Mouse (Mus musculus): Measurements from ENCODE around the gene Etfbkmt. TPM values are rescaled to one million over a fixed set of nuclear protein-coding genes. Genes with fewer than 3 reads are reported as not detected.
"Not testable (repeated sequence)": the region's sequence is repeated elsewhere in the genome, so short reads cannot be mapped to it uniquely, and the experiment has no call there.

Etfbkmt gene
- total RNA-seq, 1 experiment = 6.8 TPM

DNA sequence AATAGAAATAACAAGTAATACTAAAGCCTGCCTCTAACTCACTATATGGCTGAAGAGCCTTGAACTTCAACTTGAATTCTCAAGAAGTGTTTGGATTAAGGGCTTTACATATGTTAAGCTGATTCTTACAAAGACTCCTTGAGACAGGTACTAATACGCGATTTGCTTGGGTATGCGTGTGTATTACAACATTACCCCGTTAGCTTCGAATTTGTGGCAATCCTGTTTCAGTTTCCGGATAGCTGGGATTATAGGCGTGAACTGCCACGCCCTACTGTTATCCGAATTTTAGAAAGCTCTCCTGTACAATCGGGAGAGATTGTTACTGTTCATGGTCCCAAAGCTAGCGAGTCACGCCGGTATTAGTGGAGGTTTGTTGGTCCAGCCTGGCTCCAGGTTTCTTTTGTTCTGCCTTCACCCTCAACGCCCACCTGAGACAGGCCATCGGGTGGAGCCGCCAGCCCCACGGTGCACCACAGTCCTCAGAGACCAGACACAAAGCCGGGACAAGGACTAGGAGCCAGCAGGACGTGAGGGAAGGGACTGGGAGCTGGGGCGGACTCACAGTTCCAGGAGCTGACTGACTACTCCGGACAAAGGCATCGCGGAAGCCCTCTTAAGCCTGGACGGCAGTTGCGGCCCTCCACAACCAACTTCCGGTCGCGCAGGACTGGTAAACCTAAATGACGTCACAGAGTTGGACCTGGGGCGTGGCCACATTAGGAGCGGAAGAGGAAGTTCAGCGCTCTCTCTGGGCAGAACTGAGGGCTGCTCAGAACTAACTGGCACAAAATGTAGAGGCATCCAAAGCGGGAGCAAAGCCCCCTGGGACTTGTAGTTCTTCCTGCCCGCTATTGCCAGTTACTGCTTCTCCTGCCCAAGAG lies 48.6 kb downstream of the Etfbkmt start, which contains the start of gene Amn1:
Gene Amn1 (minus strand): TSS at position 672 of the 884 bp plus-strand sequence.
- H3K9ac ChIP-seq (ENCODE audit: insufficient read depth, low read depth, low read length, poor library complexity, severe bottlenecking) = peak within 1 kb of the TSS; percentile 95
- TF ChIP-seq MAFK (IDR thresholded peaks at IDR 0.05; ENCODE audit: insufficient read depth, low read depth, low read length) (no peak), HCFC1 (IDR thresholded peaks at IDR 0.05; ENCODE audit: borderline replicate concordance, insufficient read depth, low read length) (peak; percentile 98), ZNF384 (IDR thresholded peaks at IDR 0.05; ENCODE audit: low read depth, low read length) (no peak)

DNA sequence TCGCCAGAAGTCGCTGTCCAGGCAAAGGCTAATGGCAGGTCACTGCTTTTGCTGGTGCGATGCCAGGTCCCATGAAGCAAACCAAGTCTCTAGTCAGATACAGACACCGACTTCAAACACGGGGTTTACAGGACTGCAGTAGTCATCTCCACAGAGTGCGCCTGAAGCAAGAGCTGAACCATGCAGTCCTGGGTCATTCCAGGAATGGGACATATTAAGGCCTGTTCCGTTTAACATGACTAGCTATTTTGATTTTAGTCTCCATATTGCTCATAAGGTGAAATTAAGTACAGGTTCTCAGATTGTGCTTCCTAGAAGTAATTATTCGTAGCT lies 49.2 kb downstream of the Etfbkmt start:
- no peak for DNase-seq (ENCODE audit: low read depth, low spot score)
- Histone ChIP-seq H3K9ac (ENCODE audit: insufficient read depth, low read depth, low read length, poor library complexity, severe bottlenecking) (peak overlapping the region; percentile 52; the same call in 1 of the 2 replicates), H3K4me3 (ENCODE audit: insufficient read depth in 1 of 2, low read depth in 1 of 2, low read length in 2 of 2, poor library complexity in 1 of 2, severe bottlenecking in 1 of 2) (peak overlapping the region; percentile 39 to 75), H3K4me1 (ENCODE audit: control insufficient read depth in 2 of 2, insufficient read depth in 2 of 2, low read length in 2 of 2, poor library complexity in 1 of 2) (peaks cover 3% of the 10 kb centered on the region in 2 experiments; a peak in 1 of 4 replicates), H3K36me3 (ENCODE audit: control insufficient read depth, insufficient read depth, low read length, poor library complexity, severe bottlenecking) (no peaks in the 10 kb centered on the region; the same call in 1 of the 2 replicates), H3K27ac (ENCODE audit: insufficient read depth, low read depth, low read length, poor library complexity, severe bottlenecking) (no peak overlapping the region), H3K9me3 (ENCODE audit: control insufficient read depth, insufficient read depth, low read depth, low read length) (peaks cover 5% of the 10 kb centered on the region; the same call in 1 of the 2 replicates)
- TF ChIP-seq HCFC1 (IDR thresholded peaks at IDR 0.05; ENCODE audit: borderline replicate concordance, insufficient read depth, low read length) (no peak), ZNF384 (IDR thresholded peaks at IDR 0.05; ENCODE audit: low read depth, low read length) (no peak), ZC3H11A (IDR thresholded peaks at IDR 0.05; ENCODE audit: borderline replicate concordance, low read depth, low read length) (no peak), CHD2 (IDR thresholded peaks at IDR 0.05; ENCODE audit: low read depth, low read length) (no peak), MAFK (IDR thresholded peaks at IDR 0.05; ENCODE audit: insufficient read depth, low read depth, low read length) (no peak)
- in situ Hi-C loops (cut with MboI; ENCODE audit: low sequenced_read_pairs in 2 of 2, unreplicated experiment in 2 of 2) = no loop called here

More for the DNA sequence above, 48.6 kb downstream of the Etfbkmt start, which contains the start of gene Amn1:
- H3K9me3 ChIP-seq (ENCODE audit: control insufficient read depth, insufficient read depth, low read depth, low read length) = peaks cover 5% of the 10 kb centered on the region; the same call in 1 of the 2 replicates
- in situ Hi-C loops (cut with MboI; ENCODE audit: low sequenced_read_pairs in 2 of 2, unreplicated experiment in 2 of 2) = no loop called here
- DNase-seq (ENCODE audit: low read depth, low spot score) = peak; percentile 97
- peak within 1 kb of the TSS; percentile 75 to 94 for H3K4me3 ChIP-seq (ENCODE audit: insufficient read depth in 1 of 2, low read depth in 1 of 2, low read length in 2 of 2, poor library complexity in 1 of 2, severe bottlenecking in 1 of 2)
- peaks cover 3% of the 10 kb centered on the region in 2 experiments; a peak in 1 of 4 replicates for H3K4me1 ChIP-seq (ENCODE audit: control insufficient read depth in 2 of 2, insufficient read depth in 2 of 2, low read length in 2 of 2, poor library complexity in 1 of 2)
- peak within 1 kb of the TSS; percentile 75; the same call in 1 of the 2 replicates for H3K27ac ChIP-seq (ENCODE audit: insufficient read depth, low read depth, low read length, poor library complexity, severe bottlenecking)
- no peaks in the 10 kb centered on the region; the same call in none of the 2 replicates for H3K36me3 ChIP-seq (ENCODE audit: control insufficient read depth, insufficient read depth, low read length, poor library complexity, severe bottlenecking)

DNA sequence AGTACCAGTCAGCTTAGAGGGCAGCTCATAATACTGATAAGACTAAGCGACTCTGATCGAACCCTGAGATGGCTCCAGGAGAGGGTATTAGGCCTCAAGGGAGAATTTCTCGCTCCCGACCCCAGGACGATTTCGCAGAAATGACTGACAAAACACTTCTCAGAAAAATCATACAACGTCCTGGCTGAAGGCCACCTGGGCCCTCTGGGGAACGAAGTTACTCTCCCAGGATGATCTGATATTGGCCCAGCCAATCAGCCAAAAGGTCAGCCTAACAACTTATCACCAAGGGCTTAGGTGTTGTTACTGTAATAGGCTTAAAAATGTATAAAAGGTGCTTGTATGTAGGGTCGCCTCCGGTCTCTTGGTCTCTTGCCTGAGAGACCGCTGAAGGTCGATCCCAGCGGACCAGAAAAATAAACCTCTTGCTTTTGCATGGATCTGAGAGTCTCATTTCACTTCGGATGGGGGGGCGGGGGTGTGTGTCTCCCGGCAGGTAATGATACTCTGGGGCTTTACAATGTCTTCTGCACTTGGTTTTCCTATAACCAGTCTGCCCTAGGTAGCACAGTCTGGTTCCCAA lies 49.8 kb downstream of the Etfbkmt start:
- no peak for TF ChIP-seq HCFC1 (IDR thresholded peaks at IDR 0.05; ENCODE audit: borderline replicate concordance, insufficient read depth, low read length)
- TF ChIP-seq MAFK (IDR thresholded peaks at IDR 0.05; ENCODE audit: insufficient read depth, low read depth, low read length) = no peak
- TF ChIP-seq ZNF384 (IDR thresholded peaks at IDR 0.05; ENCODE audit: low read depth, low read length) = no peak
- TF ChIP-seq CHD2 (IDR thresholded peaks at IDR 0.05; ENCODE audit: low read depth, low read length) = no peak
- no peak for TF ChIP-seq ZC3H11A (IDR thresholded peaks at IDR 0.05; ENCODE audit: borderline replicate concordance, low read depth, low read length)
- in situ Hi-C loops (cut with MboI; ENCODE audit: low sequenced_read_pairs in 2 of 2, unreplicated experiment in 2 of 2) = no loop called here
- Histone ChIP-seq H3K9ac (ENCODE audit: insufficient read depth, low read depth, low read length, poor library complexity, severe bottlenecking) (no peak overlapping the region), H3K4me3 (ENCODE audit: insufficient read depth in 1 of 2, low read depth in 1 of 2, low read length in 2 of 2, poor library complexity in 1 of 2, severe bottlenecking in 1 of 2) (0 out of 4 replicates have a peak overlapping the region, but pooled peaks of 1 of the 2 experiments have one; percentile 75), H3K27ac (ENCODE audit: insufficient read depth, low read depth, low read length, poor library complexity, severe bottlenecking) (no peak overlapping the region), H3K36me3 (ENCODE audit: control insufficient read depth, insufficient read depth, low read length, poor library complexity, severe bottlenecking) (no peaks in the 10 kb centered on the region; the same call in 1 of the 2 replicates), H3K4me1 (ENCODE audit: control insufficient read depth in 2 of 2, insufficient read depth in 2 of 2, low read length in 2 of 2, poor library complexity in 1 of 2) (peaks cover 3% of the 10 kb centered on the region in 2 experiments; a peak in 1 of 4 replicates), H3K9me3 (ENCODE audit: control insufficient read depth, insufficient read depth, low read depth, low read length) (peaks cover 5% of the 10 kb centered on the region; the same call in 1 of the 2 replicates)
- no peak for DNase-seq (ENCODE audit: low read depth, low spot score)

DNA sequence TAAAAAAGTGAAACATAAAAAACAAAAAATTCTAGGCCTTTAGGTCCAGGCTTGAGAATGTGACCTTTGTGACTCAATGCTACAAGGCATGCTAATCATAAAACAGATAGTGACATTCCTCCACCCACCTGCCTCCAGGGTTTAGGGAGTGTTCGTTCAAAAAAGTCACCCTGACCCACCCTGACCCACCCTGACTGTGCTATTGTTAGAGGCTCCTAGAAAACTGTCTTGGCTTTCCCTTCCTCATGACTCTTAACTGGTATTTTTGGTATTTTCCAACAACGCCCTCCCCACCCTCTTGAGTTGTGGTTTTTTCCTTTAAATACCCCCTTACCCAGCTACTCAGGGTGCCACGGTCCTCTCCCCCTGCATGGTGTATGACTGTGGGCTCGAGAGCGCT lies 52.3 kb downstream of the Etfbkmt start:
- H3K27ac ChIP-seq (ENCODE audit: insufficient read depth, low read depth, low read length, poor library complexity, severe bottlenecking); DNase-seq (ENCODE audit: low read depth, low spot score); H3K36me3 ChIP-seq (ENCODE audit: control insufficient read depth, insufficient read depth, low read length, poor library complexity, severe bottlenecking); H3K9ac ChIP-seq (ENCODE audit: insufficient read depth, low read depth, low read length, poor library complexity, severe bottlenecking); in situ Hi-C loops (cut with MboI; ENCODE audit: low sequenced_read_pairs in 2 of 2, unreplicated experiment in 2 of 2); H3K9me3 ChIP-seq (ENCODE audit: control insufficient read depth, insufficient read depth, low read depth, low read length); H3K4me3 ChIP-seq (ENCODE audit: insufficient read depth in 1 of 2, low read depth in 1 of 2, low read length in 2 of 2, poor library complexity in 1 of 2, severe bottlenecking in 1 of 2); H3K4me1 ChIP-seq (ENCODE audit: control insufficient read depth in 2 of 2, insufficient read depth in 2 of 2, low read length in 2 of 2, poor library complexity in 1 of 2): not testable (repeated sequence)
